Mouse (Mus musculus) myocyte (in vitro differentiated cells): Measurements from ENCODE around the gene Dbil5. TPM values are rescaled to one million over a fixed set of nuclear protein-coding genes. Genes with fewer than 3 reads are reported as not detected.
"Not testable (repeated sequence)": the region's sequence is repeated elsewhere in the genome, so short reads cannot be mapped to it uniquely, and the experiment has no call there.

ENCODE experiments used
- H3K27me3 ChIP-seq: one replicate; pipeline ENCODE4 v1.6.1; 2011; ENCODE audit not compliant: control insufficient read depth, insufficient read depth, insufficient read length
- H3K36me3 ChIP-seq: one replicate; pipeline ENCODE4 v1.6.1; 2011; ENCODE audit not compliant: control insufficient read depth, insufficient read depth
- H3K4me2 ChIP-seq: one replicate; pipeline ENCODE4 v1.6.1; 2011; ENCODE audit warnings: low read depth, control low read depth
- H3K4me3 ChIP-seq: one replicate; pipeline ENCODE4 v1.5.1; 2011; ENCODE audit warnings: mild to moderate bottlenecking, control low read depth, moderate library complexity
- H3K79me2 ChIP-seq: one replicate; pipeline ENCODE4 v1.6.1; 2011; ENCODE audit not compliant: control insufficient read depth, insufficient read depth
- H3ac ChIP-seq: one replicate; pipeline ENCODE4 v1.6.1; 2011; ENCODE audit not compliant: control insufficient read depth, insufficient read length
- CEBPB ChIP-seq: IDR thresholded peaks from 2 replicates; pipeline ENCODE4 v1.6.1; 2011; ENCODE audit warnings: mild to moderate bottlenecking, moderate library complexity; ENCODE audit not compliant: poor library complexity, insufficient read depth, severe bottlenecking
- E2F4 ChIP-seq: IDR thresholded peaks from one replicate; pipeline ENCODE4 v1.6.1; 2011; ENCODE audit warnings: mild to moderate bottlenecking, control low read depth, moderate library complexity; ENCODE audit not compliant: insufficient read depth
- MAX ChIP-seq: IDR thresholded peaks from one replicate; pipeline ENCODE4 v1.6.1; 2011; ENCODE audit warnings: low read depth, mild to moderate bottlenecking, control low read depth
- MYOD1 ChIP-seq, 3 experiments: IDR thresholded peaks; one replicate each; pipeline ENCODE4 v1.6.1; 2011; ENCODE audit warnings: control low read depth in 2 of 3, low read depth in 2 of 3, mild to moderate bottlenecking in 2 of 3, moderate library complexity in 1 of 3; ENCODE audit not compliant: insufficient read length in 2 of 3, control insufficient read depth in 1 of 3
- MYOG ChIP-seq, 3 experiments: IDR thresholded peaks; one replicate each; pipeline ENCODE4 v1.6.1; 2011; ENCODE audit warnings: control low read depth in 2 of 3, low read depth in 2 of 3, mild to moderate bottlenecking in 2 of 3; ENCODE audit not compliant: insufficient read length in 2 of 3, control insufficient read depth in 1 of 3, insufficient read depth in 1 of 3
- POLR2A ChIP-seq: IDR thresholded peaks from one replicate; pipeline ENCODE4 v1.6.1; 2011; ENCODE audit warnings: low read depth, mild to moderate bottlenecking, control low read depth, moderate library complexity; ENCODE audit not compliant: insufficient read length
- POLR2AphosphoS2 ChIP-seq: IDR thresholded peaks from one replicate; pipeline ENCODE4 v1.6.1; 2011; ENCODE audit warnings: low read depth, control low read depth; ENCODE audit not compliant: insufficient read length
- REST ChIP-seq: IDR thresholded peaks from one replicate; pipeline ENCODE4 v1.6.1; 2011; ENCODE audit warnings: mild to moderate bottlenecking, control low read depth, moderate library complexity; ENCODE audit not compliant: insufficient read depth, insufficient read length
- SRF ChIP-seq: IDR thresholded peaks from one replicate; pipeline ENCODE4 v1.6.1; 2011; ENCODE audit warnings: low read depth; ENCODE audit not compliant: control insufficient read depth, insufficient read length
- TCF12 ChIP-seq: IDR thresholded peaks from one replicate; pipeline ENCODE4 v1.6.1; 2011; ENCODE audit warnings: mild to moderate bottlenecking, control low read depth; ENCODE audit not compliant: poor library complexity, insufficient read depth, severe bottlenecking
- TCF3 ChIP-seq: IDR thresholded peaks from one replicate; pipeline ENCODE4 v1.6.1; 2011; ENCODE audit warnings: low read depth, control low read depth; ENCODE audit not compliant: insufficient read length
- USF1 ChIP-seq: IDR thresholded peaks from one replicate; pipeline ENCODE4 v1.6.1; 2011; ENCODE audit warnings: low read depth, mild to moderate bottlenecking, control low read depth, moderate library complexity
- polyA plus RNA-seq: library from polyadenylated mRNA; unstranded; fragments of >200 nt; fragmentation: generic; extraction: Trizol; gene quantifications from one replicate; pipeline ENCODE4 v1.2.1, GENCODE M21; 2012; ENCODE audit warnings: missing spikeins

The Dbil5 gene
- polyA plus RNA-seq, 1 experiment: 0.86 TPM

GRCm38 (mm10) chr11:76196977-76197469 is 20.4 kb upstream of the Dbil5 start:
- Histone ChIP-seq H3K27me3 (peaks cover 4% of the 10 kb centered on the region), H3ac (no peak overlapping the region), H3K4me2 (no peak overlapping the region), H3K36me3 (no peaks in the 10 kb centered on the region), H3K79me2 (no peaks in the 10 kb centered on the region), H3K4me3 (no peak overlapping the region)
- TF ChIP-seq REST (no peak), MYOD1 (IDR thresholded peaks at IDR 0.05; ENCODE audit: control insufficient read depth in 1 of 3, insufficient read length in 2 of 3, low read depth in 2 of 3) (no peak), POLR2A (no peak), POLR2AphosphoS2 (no peak), CEBPB (no peak), E2F4 (no peak), MAX (no peak), TCF12 (no peak), MYOG (IDR thresholded peaks at IDR 0.05; ENCODE audit: control insufficient read depth in 1 of 3, insufficient read depth in 1 of 3, insufficient read length in 2 of 3, low read depth in 2 of 3) (no peak), USF1 (no peak), TCF3 (no peak), SRF (no peak)

GRCm38 (mm10) chr11:76201761-76202674 is 15.4 kb upstream of the Dbil5 start:
- H3K79me2 ChIP-seq: no peaks in the 10 kb centered on the region
- peak overlapping the region; percentile 32 for H3K4me3 ChIP-seq
- peak overlapping the region; percentile 95 for H3K4me2 ChIP-seq
- H3ac ChIP-seq: peak overlapping the region; percentile 36
- peaks cover 6% of the 10 kb centered on the region for H3K36me3 ChIP-seq
- TF ChIP-seq TCF3 (no peak), MYOD1 (IDR thresholded peaks at IDR 0.05; ENCODE audit: control insufficient read depth in 1 of 3, insufficient read length in 2 of 3, low read depth in 2 of 3) (no peak), POLR2A (peak; percentile 90), MYOG (IDR thresholded peaks at IDR 0.05; ENCODE audit: control insufficient read depth in 1 of 3, insufficient read depth in 1 of 3, insufficient read length in 2 of 3, low read depth in 2 of 3) (peak in 1 of 3 experiments; percentile 3), E2F4 (no peak), USF1 (peak; percentile 58), TCF12 (no peak), POLR2AphosphoS2 (peak; percentile 80), CEBPB (no peak), SRF (no peak)
- no peaks in the 10 kb centered on the region for H3K27me3 ChIP-seq

- Histone ChIP-seq H3K4me3 (no peak overlapping the region), H3K79me2 (no peaks in the 10 kb centered on the region), H3K4me2 (no peak overlapping the region), H3K36me3 (peaks cover 6% of the 10 kb centered on the region), H3ac (no peak overlapping the region), H3K27me3 (no peaks in the 10 kb centered on the region)
- TF ChIP-seq REST: no peak
- no peak for TF ChIP-seq POLR2AphosphoS2
- TF ChIP-seq TCF12: no peak
- no peak for TF ChIP-seq CEBPB
Observed at GRCm38 (mm10) chr11:76206793-76207192, 10.6 kb upstream of the Dbil5 start.

- peaks cover 5% of the 10 kb centered on the region for H3K36me3 ChIP-seq
- TF ChIP-seq MAX (no peak), MYOG (IDR thresholded peaks at IDR 0.05; ENCODE audit: control insufficient read depth in 1 of 3, insufficient read depth in 1 of 3, insufficient read length in 2 of 3, low read depth in 2 of 3) (no peak), REST (no peak), CEBPB (no peak), E2F4 (no peak), SRF (no peak), USF1 (no peak)
- H3ac ChIP-seq: no peak overlapping the region
- no peaks in the 10 kb centered on the region for H3K27me3 ChIP-seq
- no peaks in the 10 kb centered on the region for H3K79me2 ChIP-seq
- H3K4me2 ChIP-seq: no peak overlapping the region
- no peak overlapping the region for H3K4me3 ChIP-seq
Observed at GRCm38 (mm10) chr11:76210228-76210985, 7.0 kb upstream of the Dbil5 start.

- not testable (repeated sequence) for H3K79me2 ChIP-seq, H3K4me2 ChIP-seq, H3ac ChIP-seq, H3K4me3 ChIP-seq, H3K36me3 ChIP-seq, H3K27me3 ChIP-seq
Observed at GRCm38 (mm10) chr11:76211595-76211994, 5.8 kb upstream of the Dbil5 start.
